Mouse (Mus musculus) limb, embryonic 15.5 days (tissue): ENCODE data around the gene Kcnj14. TPM values are rescaled to one million over a fixed set of nuclear protein-coding genes. Genes with fewer than 3 reads are reported as not detected.

Source experiments
- ATAC-seq: fragments of 200-750 bp; cut with Nextera tagmentation; 2 replicates; pipeline ENCODE4 v1.8.0; 2017; ENCODE audit warnings: low read depth, moderate TSS enrichment; ENCODE audit not compliant: insufficient number of reproducible peaks, low FRiP score, low TSS enrichment
- H3K27ac ChIP-seq: fragments of 300-500 bp; sonication (generic); 2 replicates; pipeline ENCODE4 v1.5.1; 2015; ENCODE audit warnings: moderate library complexity, mild to moderate bottlenecking, inconsistent platforms
- H3K27me3 ChIP-seq: fragments of 300-500 bp; sonication (generic); 2 replicates; pipeline ENCODE4 v1.6.1; 2015; ENCODE audit warnings: inconsistent platforms
- H3K36me3 ChIP-seq: fragments of 300-500 bp; sonication (generic); 2 replicates; pipeline ENCODE4 v1.6.1; 2015; ENCODE audit warnings: inconsistent platforms
- H3K4me1 ChIP-seq: fragments of 300-500 bp; sonication (generic); 2 replicates; pipeline ENCODE4 v1.6.1; 2015; ENCODE audit warnings: inconsistent platforms
- H3K4me2 ChIP-seq: fragments of 300-500 bp; sonication (generic); 2 replicates; pipeline ENCODE4 v1.6.1; 2015; ENCODE audit warnings: mild to moderate bottlenecking, inconsistent platforms
- H3K4me3 ChIP-seq: fragments of 300-500 bp; sonication (generic); 2 replicates; pipeline ENCODE4 v1.5.1; 2015; ENCODE audit warnings: mild to moderate bottlenecking, inconsistent platforms
- H3K9ac ChIP-seq: fragments of 300-500 bp; sonication (generic); 2 replicates; pipeline ENCODE4 v1.6.1; 2015; ENCODE audit warnings: inconsistent platforms
- H3K9me3 ChIP-seq: fragments of 300-500 bp; sonication (generic); 2 replicates; pipeline ENCODE4 v1.6.1; 2016; ENCODE audit warnings: inconsistent platforms
- WGBS: fragments of 180-500 bp; shearing (Covaris S2); methylation state at CpG from one replicate; pipeline ENCODE4 v1.1.7; 2015; 5-methylcytosine and 5-hydroxymethylcytosine counted together
- polyA plus RNA-seq: library from polyadenylated mRNA; unstranded; fragments of >200 nt; fragmentation: Nextera tagmentation; extraction: Ambion mirVana; gene quantifications from 2 replicates; pipeline ENCODE4 v1.2.1, GENCODE M21; 2015

Gene Kcnj14
- polyA plus RNA-seq, 1 experiment from 2014 or later: 1.5 TPM

GRCm38 (mm10) chr7:45859008-45859407 is 34.4 kb upstream of the Kcnj14 start:
- no peak overlapping the region for H3K4me3 ChIP-seq
- no peaks in the 10 kb centered on the region for H3K9me3 ChIP-seq
- WGBS: 55% methylated on average over 4 of the region's 4 CpGs
- H3K27me3 ChIP-seq: peaks cover 39% of the 10 kb centered on the region
- no peaks in the 10 kb centered on the region for H3K36me3 ChIP-seq
- peaks cover 17% of the 10 kb centered on the region for H3K4me1 ChIP-seq
- no peak overlapping the region for H3K4me2 ChIP-seq
- no peak overlapping the region for H3K9ac ChIP-seq
- no peak overlapping the region for H3K27ac ChIP-seq
- no peak for ATAC-seq

- Histone ChIP-seq H3K4me3 (peak overlapping the region; percentile 42), H3K4me1 (peaks cover 17% of the 10 kb centered on the region), H3K9ac (peak overlapping the region; percentile 20; the same call in 1 of the 2 replicates), H3K36me3 (no peaks in the 10 kb centered on the region), H3K27me3 (peaks cover 39% of the 10 kb centered on the region), H3K9me3 (no peaks in the 10 kb centered on the region), H3K4me2 (peak overlapping the region; percentile 67), H3K27ac (no peak overlapping the region)
- WGBS: 2% methylated on average over 29 of the region's 30 CpGs
- no peak; the same call in 1 of the 2 replicates for ATAC-seq
Observed at GRCm38 (mm10) chr7:45856950-45857901, 32.6 kb upstream of the Kcnj14 start.

GRCm38 (mm10) chr7:45853089-45853488 is 28.5 kb upstream of the Kcnj14 start:
- H3K27ac ChIP-seq: no peak overlapping the region
- H3K27me3 ChIP-seq: peaks cover 24% of the 10 kb centered on the region
- H3K4me2 ChIP-seq: no peak overlapping the region
- H3K4me1 ChIP-seq: peaks cover 20% of the 10 kb centered on the region
- no peaks in the 10 kb centered on the region for H3K36me3 ChIP-seq
- no peak overlapping the region for H3K9ac ChIP-seq
- H3K9me3 ChIP-seq: no peaks in the 10 kb centered on the region
- ATAC-seq: no peak
- H3K4me3 ChIP-seq: no peak overlapping the region
- 74% methylated on average over 12 of the region's 12 CpGs for WGBS

- Histone ChIP-seq H3K9me3 (no peaks in the 10 kb centered on the region), H3K4me1 (0 out of 2 replicates have a peak, but pooled peaks cover 5% of the 10 kb centered on the region), H3K27ac (no peak overlapping the region), H3K27me3 (peaks cover 10% of the 10 kb centered on the region; the same call in 1 of the 2 replicates), H3K36me3 (no peaks in the 10 kb centered on the region), H3K9ac (no peak overlapping the region), H3K4me2 (no peak overlapping the region), H3K4me3 (no peak overlapping the region)
- WGBS: 68% methylated on average over 3 of the region's 3 CpGs
- ATAC-seq: no peak
Observed at GRCm38 (mm10) chr7:45850661-45851060, 26.1 kb upstream of the Kcnj14 start.

- H3K4me1 ChIP-seq: 0 out of 2 replicates have a peak, but pooled peaks cover 5% of the 10 kb centered on the region
- peaks cover 3% of the 10 kb centered on the region; the same call in 1 of the 2 replicates for H3K27me3 ChIP-seq
- no peak overlapping the region for H3K4me2 ChIP-seq
- no peak overlapping the region for H3K4me3 ChIP-seq
- no peak overlapping the region for H3K27ac ChIP-seq
- no peaks in the 10 kb centered on the region for H3K9me3 ChIP-seq
- 16% methylated on average over 6 of the region's 6 CpGs for WGBS
- H3K9ac ChIP-seq: no peak overlapping the region
- H3K36me3 ChIP-seq: no peaks in the 10 kb centered on the region
- no peak for ATAC-seq
Observed at GRCm38 (mm10) chr7:45848447-45849027, 24.0 kb upstream of the Kcnj14 start.

- ATAC-seq: no peak
- Histone ChIP-seq H3K27me3 (peaks cover 27% of the 10 kb centered on the region), H3K9me3 (no peaks in the 10 kb centered on the region), H3K4me2 (no peak overlapping the region), H3K36me3 (no peaks in the 10 kb centered on the region), H3K4me1 (no peaks in the 10 kb centered on the region), H3K4me3 (no peak overlapping the region), H3K27ac (no peak overlapping the region), H3K9ac (no peak overlapping the region)
- 84% methylated on average over 10 of the region's 10 CpGs for WGBS
Observed at GRCm38 (mm10) chr7:45842950-45843744, 18.6 kb upstream of the Kcnj14 start.

- Histone ChIP-seq H3K27me3 (peaks cover 60% of the 10 kb centered on the region), H3K9ac (0 out of 2 replicates have a peak overlapping the region, but pooled peaks have one; percentile 14), H3K4me3 (peak overlapping the region; percentile 47), H3K27ac (no peak overlapping the region), H3K4me2 (peak overlapping the region; percentile 64), H3K4me1 (peaks cover 30% of the 10 kb centered on the region), H3K36me3 (peaks cover 7% of the 10 kb centered on the region), H3K9me3 (no peaks in the 10 kb centered on the region)
- 5% methylated on average over 11 of the region's 31 CpGs for WGBS
- no peak for ATAC-seq
Observed at GRCm38 (mm10) chr7:45833924-45834323, 9.3 kb upstream of the Kcnj14 start.

GRCm38 (mm10) chr7:45833148-45833790 is 8.7 kb upstream of the Kcnj14 start:
- Histone ChIP-seq H3K27me3 (peaks cover 60% of the 10 kb centered on the region), H3K9me3 (no peaks in the 10 kb centered on the region), H3K27ac (no peak overlapping the region), H3K9ac (peak overlapping the region; percentile 35; the same call in 1 of the 2 replicates), H3K36me3 (peaks cover 13% of the 10 kb centered on the region), H3K4me3 (peak overlapping the region; percentile 47), H3K4me1 (peaks cover 30% of the 10 kb centered on the region), H3K4me2 (peak overlapping the region; percentile 64)
- WGBS: under 1% methylated on average over 84 of the region's 86 CpGs
- ATAC-seq: no peak

GRCm38 (mm10) chr7:45832428-45832827 is 7.8 kb upstream of the Kcnj14 start:
- WGBS: 7% methylated on average over 30 of the region's 30 CpGs
- Histone ChIP-seq H3K9me3 (no peaks in the 10 kb centered on the region), H3K4me2 (peak overlapping the region; percentile 64), H3K4me1 (peaks cover 30% of the 10 kb centered on the region), H3K36me3 (peaks cover 22% of the 10 kb centered on the region), H3K4me3 (peak overlapping the region; percentile 47), H3K9ac (no peak overlapping the region), H3K27me3 (peaks cover 55% of the 10 kb centered on the region), H3K27ac (no peak overlapping the region)
- no peak for ATAC-seq

GRCm38 (mm10) chr7:45831128-45831525 is 6.5 kb upstream of the Kcnj14 start:
- no peak overlapping the region for H3K9ac ChIP-seq
- peaks cover 30% of the 10 kb centered on the region for H3K4me1 ChIP-seq
- peak overlapping the region; percentile 90 for H3K4me3 ChIP-seq
- no peaks in the 10 kb centered on the region for H3K9me3 ChIP-seq
- no peak for ATAC-seq
- peaks cover 51% of the 10 kb centered on the region for H3K27me3 ChIP-seq
- peak overlapping the region; percentile 77 for H3K4me2 ChIP-seq
- no peak overlapping the region for H3K27ac ChIP-seq
- peaks cover 35% of the 10 kb centered on the region for H3K36me3 ChIP-seq
- 13% methylated on average over 5 of the region's 5 CpGs for WGBS
